Mouse (Mus musculus) cortical plate, adult 2 months (tissue): ENCODE results near the gene Tnni1.

Experiments used
- CTCF ChIP-seq: fragments of 200-500 bp; IDR thresholded peaks from 2 replicates; pipeline ENCODE4 v1.5.1; 2011; ENCODE audit warnings: mild to moderate bottlenecking, control low read depth, low read length; ENCODE audit not compliant: insufficient read depth; ENCODE audit errors: extremely low read depth
- POLR2A ChIP-seq: fragments of 200-500 bp; IDR thresholded peaks from 2 replicates; pipeline ENCODE4 v1.6.1; 2011; ENCODE audit warnings: mild to moderate bottlenecking, low read length, control low read depth; ENCODE audit not compliant: insufficient read depth; ENCODE audit errors: extremely low read depth

- TF ChIP-seq POLR2A (no peak), CTCF (no peak)
Observed at GRCm38 (mm10) chr1:135782816-135783215, 3.6 kb downstream of the Tnni1 start.
